Mouse (Mus musculus) telencephalon, adult 2 months (tissue): ENCODE results near the gene Fam118b.

Experiments used
- DNase-seq: peaks from one replicate; pipeline ENCODE4 v3.0.0-alpha.2; 2011; ENCODE audit warnings: low read depth, low spot score

Gene Fam118b

GRCm38 (mm10) chr9:35264509-35264908 is 3.1 kb downstream of the Fam118b start:
- no peak for DNase-seq

- DNase-seq, result no peak
These were observed 4.2 kb downstream of the Fam118b start for GRCm38 (mm10) chr9:35263431-35263830.

GRCm38 (mm10) chr9:35262418-35262817 is 5.2 kb downstream of the Fam118b start:
- no peak for DNase-seq

GRCm38 (mm10) chr9:35257365-35257764 is 10.2 kb downstream of the Fam118b start:
- no peak for DNase-seq

- DNase-seq, result no peak
These were observed 18.1 kb downstream of the Fam118b start for GRCm38 (mm10) chr9:35249476-35249875.

GRCm38 (mm10) chr9:35247405-35247804 is 20.2 kb downstream of the Fam118b start:
- DNase-seq, result no peak

GRCm38 (mm10) chr9:35239734-35240133 is 27.9 kb downstream of the Fam118b start:
- no peak for DNase-seq

GRCm38 (mm10) chr9:35238915-35239571 is 28.6 kb downstream of the Fam118b start:
- DNase-seq, result no peak

- DNase-seq, result no peak
These were observed 29.2 kb downstream of the Fam118b start for GRCm38 (mm10) chr9:35238371-35238770.

- no peak for DNase-seq
These were observed 31.6 kb downstream of the Fam118b start for GRCm38 (mm10) chr9:35235996-35236395.

- no peak for DNase-seq
These were observed 38.9 kb downstream of the Fam118b start for GRCm38 (mm10) chr9:35228671-35229070.

- DNase-seq, result no peak
These were observed 44.1 kb downstream of the Fam118b start for GRCm38 (mm10) chr9:35223466-35223865.

GRCm38 (mm10) chr9:35217963-35218362 is 49.6 kb downstream of the Fam118b start:
- DNase-seq, result no peak

GRCm38 (mm10) chr9:35211573-35212511 is 55.8 kb downstream of the Fam118b start:
- DNase-seq, result no peak

GRCm38 (mm10) chr9:35210542-35211474 is 56.8 kb downstream of the Fam118b start, which contains the start of gene Foxred1:
Gene Foxred1 (minus strand): TSS chr9:35211055.
- DNase-seq, result peak; percentile 99

GRCm38 (mm10) chr9:35204421-35204820 is 63.2 kb downstream of the Fam118b start:
- no peak for DNase-seq

GRCm38 (mm10) chr9:35203536-35203935 is 64.1 kb downstream of the Fam118b start:
- no peak for DNase-seq

- no peak for DNase-seq
These were observed 67.0 kb downstream of the Fam118b start for GRCm38 (mm10) chr9:35200529-35201060.

- DNase-seq, result no peak
These were observed 67.7 kb downstream of the Fam118b start, which contains the start of the genes Srpr and Tirap for GRCm38 (mm10) chr9:35199772-35200471. Gene Srpr (plus strand): TSS chr9:35200175. Gene Tirap (minus strand): TSS chr9:35200291.

- DNase-seq, result no peak
These were observed 68.4 kb downstream of the Fam118b start for GRCm38 (mm10) chr9:35198945-35199771.
